Mouse (Mus musculus) CH12.LX (cell line): ENCODE results near the gene Dmrtc1c2. TPM values are rescaled to one million over a fixed set of nuclear protein-coding genes. Genes with fewer than 3 reads are reported as not detected.
"Not testable (repeated sequence)": the region's sequence is repeated elsewhere in the genome, so short reads cannot be mapped to it uniquely, and the experiment has no call there.

Source experiments
- DNase-seq: peaks from one replicate; pipeline ENCODE4 v3.0.0-alpha.2; 2013; ENCODE audit errors: extremely low read depth
- H3K27ac ChIP-seq: 2 replicates; pipeline ENCODE4 v1.5.1; 2012; ENCODE audit warnings: low read depth, mild to moderate bottlenecking, control low read depth, moderate library complexity; ENCODE audit not compliant: insufficient read depth
- H3K27me3 ChIP-seq: replicated peaks from 2 replicates; pipeline ENCODE3; 2012; ENCODE audit warnings: inconsistent platforms
- H3K36me3 ChIP-seq, 2 experiments: replicated peaks in 1 of 2; 2 replicates each; pipeline versions ENCODE3 to v1.6.1; 2012; ENCODE audit warnings: inconsistent platforms in 1 of 2, low read length in 1 of 2, mild to moderate bottlenecking in 1 of 2, mixed read lengths in 1 of 2, moderate library complexity in 1 of 2; ENCODE audit not compliant: control insufficient read depth in 1 of 2, insufficient read depth in 1 of 2
- H3K4me1 ChIP-seq, 2 experiments: 2 replicates each; pipeline ENCODE4 v1.6.1; 2012; ENCODE audit warnings: inconsistent platforms in 1 of 2, moderate library complexity in 1 of 2; ENCODE audit not compliant: insufficient read depth in 2 of 2, control insufficient read depth in 1 of 2
- H3K4me2 ChIP-seq: 2 replicates; pipeline ENCODE4 v1.6.1; 2012; ENCODE audit warnings: low read depth, mild to moderate bottlenecking, control low read depth; ENCODE audit not compliant: poor library complexity, insufficient read depth, severe bottlenecking
- H3K4me3 ChIP-seq, 3 experiments: fragments of 150-350 bp in 1 of 3; sonication (generic) in 1 of 3; replicated peaks in 1 of 3; 2 replicates each; pipeline versions ENCODE3 to v1.5.1; 2011 to 2012; ENCODE audit warnings: low read depth in 2 of 3, low read length in 2 of 3, mild to moderate bottlenecking in 2 of 3, moderate library complexity in 2 of 3, control low read depth in 1 of 3, improper control_type of control experiment in 1 of 3, inconsistent platforms in 1 of 3, mixed read lengths in 1 of 3; ENCODE audit not compliant: poor library complexity in 1 of 3
- H3K79me2 ChIP-seq: replicated peaks from 2 replicates; pipeline ENCODE4 v1.6.1; 2012; ENCODE audit warnings: mild to moderate bottlenecking, moderate library complexity; ENCODE audit not compliant: control insufficient read depth, poor library complexity, insufficient read depth, severe bottlenecking; ENCODE audit errors: extremely low read depth
- H3K9ac ChIP-seq: 2 replicates; pipeline ENCODE4 v1.6.1; 2012; ENCODE audit warnings: low read depth, mild to moderate bottlenecking, control low read depth, moderate library complexity; ENCODE audit not compliant: insufficient read depth
- H3K9me3 ChIP-seq: replicated peaks from 2 replicates; pipeline ENCODE3; 2012; ENCODE audit warnings: low read length, inconsistent platforms, mixed read lengths
- CHD1 ChIP-seq: IDR thresholded peaks from 2 replicates; pipeline ENCODE4 v1.6.1; 2012; ENCODE audit warnings: low read depth, low read length, improper control_type of control experiment, inconsistent platforms
- CHD2 ChIP-seq: IDR thresholded peaks from 2 replicates; pipeline ENCODE4 v1.6.1; 2011; ENCODE audit warnings: low read length, improper control_type of control experiment
- CTCF ChIP-seq, 2 experiments: IDR thresholded peaks in 1 of 2; conservative IDR thresholded peaks in 1 of 2; 2 replicates each; pipeline ENCODE4 v1.5.1; 2011 to 2012; ENCODE audit warnings: low read depth in 2 of 2, low read length in 2 of 2, improper control_type of control experiment in 1 of 2, inconsistent platforms in 1 of 2, mild to moderate bottlenecking in 1 of 2, moderate library complexity in 1 of 2
- E2F4 ChIP-seq: IDR thresholded peaks from 2 replicates; pipeline ENCODE4 v1.6.1; 2011; ENCODE audit warnings: low read depth, low read length, improper control_type of control experiment; ENCODE audit not compliant: insufficient replicate concordance
- ETS1 ChIP-seq: conservative IDR thresholded peaks from 2 replicates; pipeline ENCODE4 v1.6.1; 2012; ENCODE audit warnings: low read depth, mild to moderate bottlenecking, inconsistent platforms, low read length, improper control_type of control experiment, moderate library complexity
- HCFC1 ChIP-seq: IDR thresholded peaks from 2 replicates; pipeline ENCODE4 v1.6.1; 2012; ENCODE audit warnings: low read depth, mild to moderate bottlenecking, inconsistent platforms, low read length, improper control_type of control experiment
- MAX ChIP-seq: IDR thresholded peaks from 2 replicates; pipeline ENCODE4 v1.6.1; 2011; ENCODE audit warnings: low read length, improper control_type of control experiment
- MEF2A ChIP-seq: IDR thresholded peaks from 2 replicates; pipeline ENCODE4 v1.6.1; 2014; ENCODE audit warnings: low read depth, mild to moderate bottlenecking, inconsistent platforms, low read length, improper control_type of control experiment, borderline replicate concordance
- MYC ChIP-seq: IDR thresholded peaks from 2 replicates; pipeline ENCODE4 v1.6.1; 2011; ENCODE audit warnings: low read depth, mild to moderate bottlenecking, improper control_type of control experiment, low read length
- NRF1 ChIP-seq: IDR thresholded peaks from 2 replicates; pipeline ENCODE4 v1.6.1; 2014; ENCODE audit warnings: low read depth, mild to moderate bottlenecking, inconsistent platforms, low read length, improper control_type of control experiment, moderate library complexity
- SIN3A ChIP-seq: IDR thresholded peaks from 2 replicates; pipeline ENCODE4 v1.6.1; 2012; ENCODE audit warnings: low read length, improper control_type of control experiment, inconsistent platforms
- USF1 ChIP-seq: IDR thresholded peaks from 2 replicates; pipeline ENCODE4 v1.6.1; 2014; ENCODE audit warnings: low read depth, mild to moderate bottlenecking, inconsistent platforms, low read length, improper control_type of control experiment
- USF2 ChIP-seq: conservative IDR thresholded peaks from 2 replicates; pipeline ENCODE4 v1.6.1; 2011; ENCODE audit warnings: low read depth, low read length, improper control_type of control experiment
- dilution Hi-C: fragments of 300-500 bp; cut with MboI; formaldehyde crosslinking; loops from 2 replicates; pipeline ENCODE4 v1.14.3; 2020; ENCODE audit warnings: low sequenced_read_pairs; ENCODE audit not compliant: extremely low pct_unique_long_range_greater_than_20kb, extremely low pct_ligation_motif_present
- in situ Hi-C: fragments of 300-500 bp; cut with MboI; formaldehyde crosslinking; loops from 3 replicates; pipeline ENCODE4 v1.14.3; 2019; ENCODE audit warnings: low sequenced_read_pairs, low pct_ligation_motif_present, low pct_unique_long_range_greater_than_20kb, mixed read lengths
- polyA plus RNA-seq: library from polyadenylated mRNA; unstranded; fragments of >175 nt; gene quantifications from 2 replicates; pipeline ENCODE4 v1.2.1, GENCODE M21; 2012; ENCODE audit warnings: low read depth; ENCODE audit not compliant: insufficient read length
- total RNA-seq, 2 experiments: library from RNA; depleted of rRNA; stranded (reverse); fragments of 300-350 nt in 1 of 2; fragments of >200 nt in 1 of 2; gene quantifications; 2 replicates each; pipeline ENCODE4 v1.2.3; 2012 to 2014

Gene Dmrtc1c2
- total RNA-seq (2012; rRNA removed), result not detected in 2 replicates
- total RNA-seq (2014; rRNA removed), result not detected in 2 replicates
- not detected in 2 replicates for polyA plus RNA-seq

GRCm38 (mm10) chrX:102854516-102854915 lies at the start of gene Dmrtc1c2:
Dmrtc1c2 (minus strand) TSS chrX:102854616.
- H3K4me3 ChIP-seq, H3K27me3 ChIP-seq, H3K36me3 ChIP-seq, H3K4me2 ChIP-seq, H3K79me2 ChIP-seq, H3K9me3 ChIP-seq, dilution Hi-C loops, H3K27ac ChIP-seq, H3K4me1 ChIP-seq, H3K9ac ChIP-seq, DNase-seq, in situ Hi-C loops: not testable (repeated sequence)

GRCm38 (mm10) chrX:102867871-102868270 lies 13.5 kb upstream of the Dmrtc1c2 start, which contains the start of gene 1700031F05Rik:
1700031F05Rik (minus strand) TSS chrX:102867971.
- TF ChIP-seq CTCF (conservative IDR thresholded peaks at IDR 0.05 in 1 of 2, IDR thresholded peaks at IDR 0.05 in 1 of 2; ENCODE audit: low read depth in 2 of 2, low read length in 2 of 2) (0 out of 4 replicates have a peak, but pooled peaks of 1 of the 2 experiments have one; percentile 3), USF1 (no peak), MEF2A (no peak)
- H3K4me2 ChIP-seq, result no peak within 1 kb of the TSS
- no peak within 1 kb of the TSS for H3K27ac ChIP-seq
- no peak for DNase-seq
- H3K9ac ChIP-seq, result no peak within 1 kb of the TSS
- H3K27me3 ChIP-seq, result no peaks in the 10 kb centered on the region
- H3K4me3 ChIP-seq, result no peak within 1 kb of the TSS
- in situ Hi-C loops, result no loop called here
- H3K9me3 ChIP-seq, result no peaks in the 10 kb centered on the region
- H3K79me2 ChIP-seq, result no peaks in the 10 kb centered on the region
- no peaks in the 10 kb centered on the region for H3K36me3 ChIP-seq
- no peaks in the 10 kb centered on the region for H3K4me1 ChIP-seq
- dilution Hi-C loops, result no loop called here

- H3K9me3 ChIP-seq, result no peaks in the 10 kb centered on the region
- dilution Hi-C loops (no loop called here), in situ Hi-C loops (no loop called here)
- no peak overlapping the region for H3K27ac ChIP-seq
- TF ChIP-seq MEF2A (no peak), CHD1 (no peak), USF1 (no peak), MYC (no peak), USF2 (no peak), NRF1 (no peak), MAX (no peak), SIN3A (no peak), E2F4 (no peak), ETS1 (no peak), HCFC1 (no peak), CHD2 (no peak)
- H3K36me3 ChIP-seq, result no peaks in the 10 kb centered on the region
- no peak overlapping the region for H3K4me2 ChIP-seq
- DNase-seq, result no peak
- no peak overlapping the region for H3K9ac ChIP-seq
- no peaks in the 10 kb centered on the region for H3K27me3 ChIP-seq
- H3K4me1 ChIP-seq, result no peaks in the 10 kb centered on the region
- no peaks in the 10 kb centered on the region for H3K79me2 ChIP-seq
- no peak overlapping the region for H3K4me3 ChIP-seq
Measured at GRCm38 (mm10) chrX:102812311-102812710, 42.1 kb downstream of the Dmrtc1c2 start.

- dilution Hi-C loops, result not testable (repeated sequence)
Measured at GRCm38 (mm10) chrX:102802663-102803062, 51.8 kb downstream of the Dmrtc1c2 start, which contains the start of gene Dmrtc1c1. Dmrtc1c1 (plus strand) TSS chrX:102802963.

More at GRCm38 (mm10) chrX:102802663-102803062, 51.8 kb downstream of the Dmrtc1c2 start, which contains the start of gene Dmrtc1c1:
- H3K27me3 ChIP-seq, H3K9me3 ChIP-seq, H3K4me3 ChIP-seq, H3K36me3 ChIP-seq, in situ Hi-C loops, H3K9ac ChIP-seq, H3K4me2 ChIP-seq, H3K27ac ChIP-seq, DNase-seq, H3K79me2 ChIP-seq, H3K4me1 ChIP-seq: not testable (repeated sequence)
